Mouse (Mus musculus) heart, postnatal 0 days (tissue): ENCODE results near the gene Ccdc58.

Source experiments
- CTCF ChIP-seq: IDR thresholded peaks from 2 replicates; pipeline ENCODE4 v1.5.1; 2016; ENCODE audit warnings: antibody characterized with exemption, control low read depth, low read depth
- EP300 ChIP-seq: IDR thresholded peaks from 2 replicates; pipeline ENCODE4 v1.6.1; 2016; ENCODE audit warnings: antibody characterized with exemption, low read depth

GRCm38 (mm10) chr16:36047538-36047937 lies 23.9 kb upstream of the Ccdc58 start:
- TF ChIP-seq CTCF = no peak
- TF ChIP-seq EP300 = no peak
